Mouse (Mus musculus) lung, postnatal 4 days (tissue): ENCODE data around the gene B4galnt1.
A peak's percentile ranks its signal among the peaks of the same experiment; 100 is the strongest.

ENCODE experiments used
- DNase-seq, 2 experiments: peaks; one replicate each; pipeline ENCODE4 v3.0.0; 2021

The B4galnt1 gene

DNA sequence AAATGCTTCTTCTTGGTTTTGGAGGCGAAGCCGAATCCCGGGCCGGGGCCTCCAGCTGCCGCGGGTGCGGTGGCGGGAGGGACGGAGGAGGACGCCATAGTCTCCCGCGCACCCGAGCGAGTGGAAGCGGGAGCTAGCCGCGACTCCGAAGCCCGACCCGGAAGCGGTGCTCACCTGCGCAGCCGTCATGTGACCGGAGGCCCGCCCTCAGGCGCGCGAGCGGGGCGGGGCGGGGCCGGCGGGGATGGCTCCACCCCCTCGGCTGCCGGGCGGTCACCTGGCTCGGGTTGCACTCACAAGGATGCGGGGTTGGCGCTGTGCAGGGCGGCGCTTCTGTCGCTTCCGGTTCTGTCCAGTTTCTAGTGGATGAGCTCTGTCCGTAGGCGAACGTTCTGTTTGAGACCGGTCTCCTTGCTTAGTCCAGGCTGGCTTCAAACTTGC lies 46.4 kb downstream of the B4galnt1 start, which contains the start of gene Pip4k2c:
TSS of gene Pip4k2c (minus strand) at position 172 of the 441 bp plus-strand sequence.
- peak; percentile 92 to 95 for DNase-seq

DNA sequence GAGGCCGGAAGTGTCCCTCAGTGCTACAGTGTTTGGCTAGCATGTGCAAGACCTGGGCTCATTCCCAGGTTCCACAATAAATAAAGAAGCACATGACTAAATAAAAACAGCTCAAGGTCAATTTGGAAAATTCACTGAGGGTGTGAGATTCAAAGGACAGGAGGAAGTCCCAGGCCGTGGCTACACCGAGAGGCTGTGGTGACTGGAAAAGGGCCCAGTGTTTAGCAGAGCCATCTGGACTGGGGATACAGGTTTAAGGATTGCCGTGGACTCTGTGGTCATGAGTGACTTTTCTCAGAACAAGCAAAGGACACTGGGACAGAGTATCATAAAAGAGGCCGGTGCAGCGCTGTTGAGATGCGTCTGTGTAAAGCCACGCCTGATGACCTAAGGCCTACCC lies 48.2 kb downstream of the B4galnt1 start:
- DNase-seq: no peak

DNA sequence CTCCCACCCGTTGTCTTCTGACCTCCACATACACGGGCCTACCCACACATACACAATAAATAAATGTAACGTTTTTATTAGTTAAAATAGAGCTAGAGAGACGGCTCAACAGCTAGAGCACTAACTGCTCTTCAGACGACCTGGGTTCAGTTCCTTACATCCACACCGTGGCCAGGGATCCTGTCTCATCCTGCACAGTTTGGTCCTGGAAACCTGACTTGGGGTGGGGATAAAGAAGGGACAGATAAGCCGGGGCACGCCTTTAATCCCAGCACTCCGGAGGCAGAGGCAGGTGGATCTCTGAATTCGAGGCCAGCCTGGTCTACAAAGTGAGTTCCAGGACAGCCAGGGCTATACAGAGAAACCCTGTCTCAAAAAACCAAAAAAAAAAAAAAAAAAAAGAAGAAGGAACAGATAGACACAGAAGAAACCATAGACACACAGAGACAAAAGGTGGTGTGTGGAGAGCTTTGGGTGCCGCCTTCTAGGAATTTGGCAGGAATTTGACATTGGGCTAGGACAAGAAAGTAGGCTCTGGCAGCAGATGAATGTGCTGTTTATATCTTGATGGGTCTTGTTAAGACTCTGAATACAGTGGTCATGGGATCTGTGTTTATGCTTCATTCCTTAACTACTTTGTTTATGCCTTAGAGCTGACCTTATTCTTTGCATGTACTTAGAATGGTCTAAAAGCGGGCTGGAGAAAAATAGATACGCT lies 48.8 kb downstream of the B4galnt1 start:
- no peak for DNase-seq

DNA sequence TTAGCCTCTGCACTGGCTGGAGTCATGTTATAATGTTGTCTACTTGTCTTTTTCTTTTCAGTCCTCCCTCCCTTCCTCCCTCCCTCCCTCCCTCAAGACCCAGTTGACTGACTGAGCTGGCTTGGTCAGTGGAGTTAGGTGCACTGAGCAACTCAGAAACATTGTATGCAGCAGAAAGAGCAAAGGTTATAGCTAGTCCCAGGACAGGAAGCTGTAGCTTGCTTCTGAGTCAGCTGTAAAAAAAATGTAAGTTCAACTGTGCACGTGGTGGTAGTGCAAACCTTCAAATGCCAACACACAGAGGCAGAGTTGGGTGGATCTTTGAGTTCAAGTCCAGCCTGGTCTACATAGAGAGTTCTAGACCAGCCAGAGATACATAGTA lies 49.4 kb downstream of the B4galnt1 start:
- DNase-seq: no peak

DNA sequence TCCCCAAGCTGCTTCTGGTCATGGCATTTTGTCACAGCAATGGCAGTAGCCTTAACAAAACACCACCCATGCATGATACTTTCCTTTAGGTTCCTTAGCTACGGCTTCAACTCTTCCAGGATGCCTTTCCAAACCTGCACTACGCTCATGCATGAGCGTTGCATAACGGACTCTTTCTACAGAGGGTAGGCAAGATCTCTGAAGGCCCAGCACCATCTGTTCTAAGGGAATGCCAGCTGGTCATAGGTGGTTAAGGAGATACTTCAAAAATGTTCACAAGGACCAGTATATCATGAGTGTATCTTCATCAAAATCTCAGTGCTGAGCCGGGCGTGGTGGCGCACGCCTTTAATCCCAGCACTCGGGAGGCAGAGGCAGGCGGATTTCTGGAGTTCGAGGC lies 51.4 kb downstream of the B4galnt1 start:
- DNase-seq: no peak

DNA sequence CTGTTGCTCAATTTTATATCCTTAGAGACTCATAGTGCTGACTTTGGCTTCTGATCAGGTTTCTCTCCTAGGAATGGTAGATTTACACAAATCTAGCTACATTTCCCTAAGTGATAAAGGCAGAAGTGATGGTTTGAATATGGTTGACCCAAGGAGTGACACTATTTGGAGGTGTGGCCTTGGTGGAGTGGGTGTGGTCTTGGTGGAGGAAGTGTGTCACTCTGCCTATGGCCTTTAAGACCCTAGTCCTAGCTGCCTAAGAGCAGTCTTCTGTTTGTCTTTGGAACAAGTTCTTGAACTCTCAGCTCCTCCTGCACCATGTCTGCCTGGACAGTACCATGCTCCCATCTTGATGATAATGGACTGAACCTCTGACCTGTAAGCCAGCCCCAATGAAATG lies 52.2 kb downstream of the B4galnt1 start:
- no peak for DNase-seq

DNA sequence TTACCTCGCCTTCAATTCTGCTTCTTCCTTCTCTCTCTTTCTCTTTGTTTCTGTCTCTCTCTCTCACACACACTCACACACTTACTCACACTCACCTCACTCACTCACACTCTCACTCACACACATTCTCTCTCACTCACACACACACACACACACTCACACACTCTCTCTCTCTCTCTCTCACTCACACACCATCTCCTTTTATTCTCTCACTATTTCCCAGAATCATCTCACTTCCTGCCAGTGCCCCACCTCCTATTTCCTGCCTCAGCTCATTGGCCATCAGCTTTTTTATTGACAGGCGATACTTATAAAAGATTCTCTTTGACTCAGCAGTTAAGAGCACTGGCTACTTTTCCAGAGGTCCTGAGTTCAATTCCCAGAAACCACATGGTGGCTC lies 53.3 kb downstream of the B4galnt1 start:
- DNase-seq: no peak
